Mouse (Mus musculus): ENCODE measurements at regions not wholly inside any gene's neighbourhood (a gene's known extent, or its start where the extent isn't known, plus 50 kb on each side); places are given as distances from the start of the nearest gene placed in this dataset.

- no peak for TF ChIP-seq POLR2A (IDR thresholded peaks at IDR 0.05; ENCODE audit: low read depth, low read length)
- no peak for TF ChIP-seq CTCF (IDR thresholded peaks at IDR 0.05; ENCODE audit: extremely low read depth, insufficient read depth, insufficient read length, insufficient replicate concordance)
These were observed 89.6 kb upstream of the Dpyd start for GRCm38 (mm10) chr3:118472215-118472799.
